Mouse (Mus musculus) natural killer cell, adult 2 months (primary cell): Measurements from ENCODE around the gene Kirrel3.

Source experiments
- DNase-seq, 2 experiments: peaks; one replicate each; pipeline ENCODE4 v3.0.0; 2022; ENCODE audit warnings: low spot score in 2 of 2

Gene Kirrel3

GRCm38 (mm10) chr9:34603750-34604149 lies 118.1 kb downstream of the Kirrel3 start:
- DNase-seq: no peak

- no peak for DNase-seq
These were observed 119.2 kb downstream of the Kirrel3 start for GRCm38 (mm10) chr9:34604931-34605330.

GRCm38 (mm10) chr9:34605486-34605885 lies 119.8 kb downstream of the Kirrel3 start:
- no peak for DNase-seq

- DNase-seq: no peak
These were observed 122.3 kb downstream of the Kirrel3 start for GRCm38 (mm10) chr9:34607976-34608375.

GRCm38 (mm10) chr9:34612886-34613769 lies 127.4 kb downstream of the Kirrel3 start:
- DNase-seq: no peak

- no peak for DNase-seq
These were observed 132.4 kb downstream of the Kirrel3 start for GRCm38 (mm10) chr9:34618099-34618498.

GRCm38 (mm10) chr9:34619913-34620312 lies 134.2 kb downstream of the Kirrel3 start:
- DNase-seq: no peak

- no peak for DNase-seq
These were observed 137.8 kb downstream of the Kirrel3 start for GRCm38 (mm10) chr9:34623526-34623925.

GRCm38 (mm10) chr9:34624021-34624420 lies 138.3 kb downstream of the Kirrel3 start:
- DNase-seq: no peak

- no peak for DNase-seq
These were observed 143.1 kb downstream of the Kirrel3 start for GRCm38 (mm10) chr9:34628841-34629240.

- DNase-seq: no peak
These were observed 150.0 kb downstream of the Kirrel3 start for GRCm38 (mm10) chr9:34635696-34636095.

GRCm38 (mm10) chr9:34643917-34644316 lies 158.2 kb downstream of the Kirrel3 start:
- DNase-seq: no peak

GRCm38 (mm10) chr9:34644392-34644791 lies 158.7 kb downstream of the Kirrel3 start:
- no peak for DNase-seq

GRCm38 (mm10) chr9:34646831-34647230 lies 161.1 kb downstream of the Kirrel3 start:
- no peak for DNase-seq

- DNase-seq: no peak
These were observed 166.6 kb downstream of the Kirrel3 start for GRCm38 (mm10) chr9:34652278-34652677.

- DNase-seq: no peak
These were observed 167.4 kb downstream of the Kirrel3 start for GRCm38 (mm10) chr9:34653141-34653540.

GRCm38 (mm10) chr9:34660566-34660965 lies 174.9 kb downstream of the Kirrel3 start:
- DNase-seq: no peak

GRCm38 (mm10) chr9:34663412-34663811 lies 177.7 kb downstream of the Kirrel3 start:
- DNase-seq: no peak

- no peak for DNase-seq
These were observed 179.9 kb downstream of the Kirrel3 start for GRCm38 (mm10) chr9:34665361-34666129.

GRCm38 (mm10) chr9:34667182-34667581 lies 181.5 kb downstream of the Kirrel3 start:
- DNase-seq: no peak

GRCm38 (mm10) chr9:34670906-34671305 lies 185.2 kb downstream of the Kirrel3 start:
- DNase-seq: no peak

- DNase-seq: no peak
These were observed 201.1 kb downstream of the Kirrel3 start for GRCm38 (mm10) chr9:34686798-34687197.

- DNase-seq: no peak
These were observed 202.7 kb downstream of the Kirrel3 start for GRCm38 (mm10) chr9:34688358-34688757.
